Mouse (Mus musculus) thymus, adult 18-20 months (tissue): ENCODE measurements around the gene Nhej1.

Experiments
- DNase-seq, 2 experiments: peaks; one replicate each; pipeline ENCODE4 v3.0.0; 2022; ENCODE audit warnings: mixed read lengths in 2 of 2

Nhej1 gene

DNA sequence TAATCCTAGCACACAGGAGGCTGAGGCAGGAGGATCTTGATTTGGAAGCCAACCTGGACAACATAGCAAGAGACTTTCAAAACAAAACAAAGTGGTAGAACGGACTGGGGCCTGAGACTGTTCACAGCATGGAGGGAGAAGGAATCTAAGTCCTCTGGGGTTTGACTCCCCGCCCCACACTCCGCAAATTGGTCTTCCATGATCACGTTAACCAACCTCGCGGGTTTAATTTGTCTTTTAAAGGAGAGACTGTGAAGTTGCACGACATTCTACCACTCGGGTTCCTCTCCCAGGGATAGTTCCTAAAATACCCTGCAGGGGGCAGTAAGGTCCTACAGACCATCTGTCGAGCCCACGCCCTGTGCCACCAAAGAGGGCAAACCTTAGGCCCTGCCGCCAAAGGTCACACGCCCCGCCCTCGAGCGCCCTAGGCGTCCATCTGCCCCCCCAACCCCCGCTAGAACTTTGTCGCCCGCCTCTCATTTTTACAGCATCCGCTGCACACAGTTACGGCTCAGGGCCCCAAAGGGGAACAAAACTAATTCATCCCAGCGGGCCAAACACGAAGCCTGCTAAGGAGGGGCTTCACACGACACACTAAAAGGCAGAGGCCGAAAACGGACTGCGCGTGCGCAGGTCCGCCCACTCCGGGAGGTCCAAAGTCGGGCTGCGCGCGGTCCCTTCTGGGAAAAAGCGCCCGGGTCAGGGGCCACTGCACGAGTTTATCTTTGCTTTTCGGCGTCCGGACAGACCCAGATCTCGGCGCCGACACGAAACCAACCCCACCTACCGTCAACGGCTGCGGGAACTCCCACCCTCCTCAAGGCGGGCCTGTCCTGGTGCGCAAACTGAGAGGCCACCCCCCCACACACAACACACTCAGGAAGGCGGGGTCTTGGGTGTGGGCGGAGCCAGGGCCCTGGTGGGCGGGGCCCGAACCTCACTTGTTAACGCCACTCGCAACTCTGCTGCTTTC lies at the start of gene Nhej1:
Gene Nhej1 (minus strand): TSS at position 855 of the 976 bp plus-strand sequence.
- peak; percentile 85 to 90 for DNase-seq

DNA sequence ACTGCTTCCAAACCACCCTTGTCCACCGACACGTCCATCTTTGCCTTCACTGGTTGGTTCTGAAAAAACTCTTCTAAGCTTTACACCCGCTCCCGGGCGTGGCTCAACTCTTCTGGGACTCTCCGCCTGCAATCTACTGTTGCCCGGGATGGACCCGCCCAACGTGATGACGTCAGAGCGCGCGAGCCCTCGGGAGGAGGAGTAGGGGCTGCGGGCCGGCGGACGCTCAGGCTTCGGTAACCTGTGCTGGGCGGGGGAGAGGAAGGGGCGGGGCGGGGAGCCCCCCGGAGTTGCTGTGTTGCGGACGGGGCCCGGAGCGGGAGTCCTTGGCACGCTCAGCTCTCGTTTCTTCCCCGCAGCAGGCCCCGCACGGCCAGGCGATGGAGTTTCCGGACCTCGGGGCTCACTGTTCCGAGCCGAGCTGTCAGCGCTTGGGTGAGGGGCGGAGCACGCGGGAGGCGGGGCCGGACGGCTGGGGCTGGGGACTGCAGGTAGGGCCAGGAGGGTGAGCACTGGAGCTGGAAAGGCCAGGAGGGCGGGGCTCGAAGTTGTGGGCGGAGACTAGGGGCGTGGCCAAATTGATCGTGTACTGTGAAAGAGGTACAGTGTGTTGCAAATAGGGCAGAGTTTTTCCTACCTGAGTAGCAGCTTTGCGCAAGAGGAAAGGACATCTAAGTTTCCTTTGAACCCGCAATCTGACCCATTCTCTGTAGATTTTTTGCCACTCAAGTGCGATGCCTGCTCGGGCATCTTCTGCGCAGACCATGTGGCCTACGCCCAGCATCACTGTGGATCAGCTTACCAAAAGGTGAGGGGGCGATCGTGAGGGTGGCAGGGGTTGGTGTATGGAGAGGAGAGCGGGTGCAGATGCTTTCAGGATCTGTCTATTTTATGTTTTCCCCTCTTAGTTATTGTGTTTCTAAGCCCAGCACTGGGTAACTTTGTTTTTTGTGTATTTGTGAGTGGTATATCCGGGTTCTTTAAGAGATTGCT lies 43.8 kb upstream of the Nhej1 start, which contains the start of gene Zfand2b:
Gene Zfand2b (plus strand): TSS at position 175 of the 993 bp plus-strand sequence.
- peak; percentile 95 to 96 for DNase-seq

DNA sequence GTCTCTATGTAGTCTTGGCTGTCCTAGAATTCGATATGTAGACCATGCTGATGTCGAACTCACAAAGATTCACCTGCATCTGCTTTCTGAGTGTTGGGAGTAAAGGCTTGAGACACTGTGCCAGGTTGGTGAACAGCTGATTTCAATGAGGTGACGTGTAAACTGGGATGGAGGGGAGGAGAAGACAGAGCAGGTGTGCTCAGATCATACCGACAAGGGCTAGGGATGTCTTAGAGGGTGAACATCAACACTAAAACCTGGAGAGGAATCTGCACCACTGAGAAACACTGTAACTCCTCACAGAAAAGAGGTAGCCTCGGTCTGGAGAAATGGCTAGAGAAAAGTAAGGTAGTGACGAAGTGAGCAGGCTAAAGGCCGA lies 43.1 kb upstream of the Nhej1 start:
- DNase-seq = no peak

DNA sequence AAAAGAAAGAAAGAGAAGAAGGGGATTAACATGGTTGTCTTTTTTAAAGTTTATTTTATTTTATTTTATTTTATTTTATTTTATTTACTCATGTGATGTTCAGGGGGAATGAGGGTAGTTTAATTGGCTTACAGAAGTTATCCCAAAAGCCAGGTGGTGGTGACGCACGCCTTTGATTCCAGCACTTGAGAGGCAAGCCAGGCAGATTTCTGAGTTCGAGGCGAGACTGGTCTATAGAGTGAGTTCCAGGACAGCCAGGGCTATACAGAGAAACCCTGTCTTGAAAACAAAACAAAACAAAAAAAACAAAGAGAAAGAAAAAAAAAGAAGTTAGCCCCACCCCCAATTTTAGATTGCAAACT lies 35.2 kb upstream of the Nhej1 start:
- DNase-seq = no peak

DNA sequence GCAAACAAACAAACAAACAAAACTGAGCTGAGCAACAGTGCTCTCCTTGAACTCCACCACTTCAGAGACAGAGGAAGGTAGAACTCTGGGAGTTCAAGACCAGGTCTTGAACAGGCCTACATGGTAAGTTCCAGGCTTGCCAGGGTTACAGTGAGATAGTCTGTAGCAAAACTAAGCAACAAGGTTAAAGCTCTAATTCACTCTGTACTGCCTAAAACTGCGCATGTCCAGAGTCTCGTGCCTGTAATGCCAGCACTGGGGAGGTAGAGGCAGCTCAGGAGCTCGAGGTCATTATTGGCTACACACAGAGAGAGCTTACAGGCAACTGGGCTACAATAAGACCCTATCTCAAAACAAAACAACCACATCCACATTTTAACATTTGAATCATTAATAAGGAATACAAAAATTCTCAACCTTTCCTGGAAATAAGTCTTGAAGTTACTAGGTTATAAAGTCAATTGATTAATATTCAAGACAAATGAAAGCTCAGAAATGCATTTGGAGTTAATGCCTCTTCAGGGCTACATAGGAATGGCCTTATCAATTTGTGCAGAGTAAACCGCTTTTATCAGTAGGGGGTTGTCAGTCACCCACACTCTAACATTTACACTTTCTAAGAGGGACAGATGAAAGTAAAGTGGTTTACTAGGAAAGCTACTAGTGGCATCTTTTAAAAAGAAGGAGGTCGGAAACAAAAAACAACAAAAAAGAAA lies 34.7 kb upstream of the Nhej1 start:
- no peak for DNase-seq

DNA sequence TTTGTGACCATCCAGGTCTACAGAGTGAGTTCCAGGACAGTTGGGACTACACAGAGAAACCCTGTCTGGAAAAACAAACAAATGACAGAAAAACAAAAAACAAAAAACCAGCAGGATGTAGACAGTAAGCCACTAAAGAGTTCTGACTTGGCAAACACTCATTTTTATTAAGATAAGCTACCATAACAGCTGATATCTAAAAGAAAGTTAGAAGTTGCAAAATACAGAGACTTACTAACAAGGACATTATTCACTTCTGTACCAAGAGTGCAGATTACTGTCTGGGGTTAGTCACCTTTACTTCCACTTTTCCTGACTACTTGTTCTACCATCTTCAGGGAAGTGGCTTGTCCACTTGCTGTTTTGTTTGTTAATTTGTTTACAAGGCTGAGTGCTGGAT lies 34.0 kb upstream of the Nhej1 start:
- DNase-seq = no peak

DNA sequence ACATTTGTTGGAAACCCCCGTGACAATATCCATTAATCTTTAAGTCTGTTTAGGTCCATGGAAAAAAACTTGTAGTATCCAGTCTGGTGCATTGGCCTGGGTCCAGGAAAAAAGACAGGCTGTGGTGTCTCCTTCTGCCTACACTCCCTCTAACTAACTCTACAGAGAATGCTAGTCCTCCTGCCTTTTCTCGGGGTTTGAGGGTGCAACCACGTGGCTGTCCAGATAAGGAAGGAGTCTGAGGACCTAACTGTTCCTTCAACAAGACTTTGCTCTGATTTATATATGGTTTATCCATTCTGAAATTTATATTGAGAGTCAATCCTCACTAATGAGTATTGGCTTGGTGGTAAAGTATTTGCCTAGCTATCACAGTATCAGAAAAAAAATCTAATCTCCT lies 30.8 kb upstream of the Nhej1 start:
- no peak for DNase-seq

DNA sequence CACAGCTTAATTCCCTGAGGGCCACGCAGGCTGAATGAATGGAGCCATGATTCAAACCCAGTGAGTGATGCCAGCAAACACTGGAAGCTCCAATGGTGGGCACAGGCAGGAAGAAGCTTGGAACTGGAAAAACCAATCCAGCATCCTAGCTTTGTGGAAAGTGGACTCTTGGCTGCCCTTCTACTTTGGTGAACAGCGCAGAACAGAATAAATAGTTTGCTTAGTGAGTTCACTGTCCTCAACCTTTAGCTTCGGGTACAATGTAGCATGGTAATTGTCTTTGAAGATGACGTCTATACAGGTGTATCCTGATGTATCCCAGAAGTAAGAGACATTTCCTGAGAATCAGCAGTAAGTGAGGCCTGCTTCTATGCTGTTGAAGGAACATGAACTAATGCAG lies 23.7 kb upstream of the Nhej1 start:
- DNase-seq = no peak

DNA sequence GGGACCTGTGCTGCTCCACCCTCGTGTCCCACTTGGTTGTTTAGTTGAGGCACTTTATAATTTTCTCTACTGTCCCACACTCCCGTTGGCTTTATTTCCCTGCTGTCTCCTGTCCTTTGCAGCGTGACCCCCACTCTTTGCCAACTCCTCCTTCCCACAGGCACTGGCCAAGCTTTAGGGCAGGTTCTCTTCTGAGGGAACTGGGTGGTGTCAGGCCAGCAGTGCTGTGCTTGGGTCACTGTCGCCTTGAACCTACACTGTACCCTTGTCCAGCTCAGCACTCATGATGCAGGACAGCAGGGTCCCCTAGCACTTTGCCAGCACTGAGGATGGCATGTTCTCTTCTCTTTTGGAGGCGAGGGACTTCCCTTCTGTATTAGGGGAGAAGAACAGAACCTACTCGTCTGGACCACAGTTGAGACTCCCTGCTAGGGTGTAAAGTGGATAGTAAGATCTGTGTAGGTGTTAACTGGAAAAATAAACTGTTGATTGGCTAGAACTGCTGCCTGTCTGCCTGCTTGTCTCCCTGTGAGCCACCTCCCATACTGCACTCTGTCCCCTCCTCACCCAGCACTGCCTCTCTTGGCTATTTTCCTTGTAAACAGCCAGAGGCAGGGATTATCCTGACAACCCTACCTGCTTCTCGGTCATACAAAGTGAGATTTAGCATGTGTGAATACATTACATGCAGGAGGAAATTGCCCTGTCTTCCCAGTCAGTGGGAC lies 22.6 kb upstream of the Nhej1 start:
- no peak for DNase-seq

DNA sequence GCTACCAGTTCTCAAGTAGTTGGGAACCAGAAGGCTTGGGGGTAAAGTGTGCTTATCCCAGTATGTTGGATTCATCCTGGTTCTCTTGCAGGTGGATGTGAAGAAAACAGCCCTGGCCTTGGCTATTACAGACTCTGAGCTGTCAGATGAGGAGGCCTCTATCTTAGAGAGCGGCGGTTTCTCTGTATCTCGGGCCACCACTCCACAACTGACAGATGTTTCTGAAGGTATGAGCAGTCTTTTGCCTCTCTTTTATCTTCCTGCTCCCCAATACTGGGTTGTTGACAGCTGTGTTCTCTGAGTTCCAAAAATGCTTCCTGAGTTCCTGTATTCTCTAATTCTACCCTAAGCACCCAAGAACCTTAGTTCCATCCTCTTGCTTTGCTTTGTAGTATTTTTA lies 20.6 kb upstream of the Nhej1 start:
- no peak for DNase-seq

DNA sequence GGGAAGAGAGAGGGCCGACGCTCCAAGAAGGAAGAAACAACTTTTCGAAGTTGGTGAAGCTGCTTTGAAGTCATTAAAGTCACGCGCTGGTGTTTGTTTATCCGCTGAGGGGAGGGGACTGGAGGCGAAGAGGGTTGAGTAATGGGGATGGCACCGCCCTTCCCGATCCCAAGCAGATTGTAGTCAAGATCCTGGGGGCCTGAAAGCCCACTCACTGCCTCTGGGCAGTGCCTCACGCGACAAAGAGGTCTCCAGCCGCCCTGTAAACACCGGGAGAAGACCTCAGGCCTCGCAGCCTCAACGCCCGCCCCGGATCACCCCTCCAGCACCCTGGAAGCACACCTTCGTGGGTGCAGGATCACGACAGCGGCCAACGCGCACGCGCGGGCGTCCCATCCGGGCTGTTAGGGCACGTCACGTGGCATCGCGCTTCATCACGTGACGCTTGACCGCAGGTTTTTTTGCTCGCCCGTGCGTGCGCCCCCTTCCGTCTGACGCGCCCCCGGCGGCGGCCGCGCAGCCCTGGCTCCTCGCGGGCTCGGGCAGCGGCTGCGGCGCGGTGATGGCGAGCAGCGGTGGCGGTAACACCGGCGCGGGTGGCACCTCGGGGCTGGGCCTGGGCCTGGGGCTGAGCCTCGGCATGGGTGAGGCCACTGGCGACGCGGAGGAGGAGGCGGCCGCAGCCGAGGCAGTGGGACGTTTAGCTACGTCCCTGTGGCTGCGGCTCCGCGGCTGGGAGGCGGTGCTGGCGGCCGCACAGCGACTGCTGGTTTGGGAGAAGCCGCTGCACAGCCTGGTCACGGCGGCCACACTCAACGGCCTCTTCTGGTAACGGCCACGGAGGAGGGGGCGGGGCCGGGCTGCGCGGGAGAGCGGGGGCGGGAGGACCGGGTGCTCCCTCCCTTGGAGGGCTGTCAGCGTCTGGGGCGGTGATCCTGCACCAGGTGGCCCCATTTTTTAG lies 17.6 kb upstream of the Nhej1 start, which contains the start of the genes Cnppd1 and Retreg2:
Gene Cnppd1 (minus strand): TSS at position 411 of the 961 bp plus-strand sequence.
Gene Retreg2 (plus strand): TSS at position 478 of the 961 bp plus-strand sequence.
- DNase-seq = peak; percentile 94 to 95

DNA sequence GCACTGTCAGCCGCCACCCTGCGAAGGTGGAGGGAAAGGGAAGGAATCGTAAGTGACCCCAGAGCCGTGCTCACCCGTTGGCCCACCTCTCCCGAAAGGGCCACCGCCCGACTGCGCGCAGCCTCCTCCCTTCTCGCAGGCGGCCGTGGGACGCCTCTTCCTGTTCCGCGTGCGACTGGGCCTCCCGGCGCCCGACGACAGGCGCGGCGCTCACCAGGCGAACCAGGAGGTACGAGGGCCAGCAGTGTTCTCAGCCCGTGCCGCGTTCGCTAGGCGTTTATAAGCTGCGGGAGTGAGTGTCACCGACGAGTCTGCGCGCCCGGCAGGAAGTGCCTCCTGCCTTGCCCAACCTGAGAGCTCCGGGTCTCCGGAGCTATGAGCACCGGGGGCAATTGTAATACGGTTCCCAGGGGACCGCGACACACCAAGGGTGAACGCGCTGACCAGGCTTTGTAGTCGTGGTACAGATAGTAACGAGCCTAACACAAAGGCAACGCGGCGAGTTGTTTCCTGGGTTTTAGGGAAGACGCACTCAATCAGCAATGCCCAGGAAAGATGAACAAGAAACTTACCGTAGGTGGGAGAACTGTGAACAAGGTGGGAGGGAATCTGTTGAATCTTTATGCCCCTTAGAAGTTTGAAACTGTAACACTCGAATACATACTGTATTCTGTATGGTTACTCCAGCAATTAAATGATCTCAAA lies 16.6 kb upstream of the Nhej1 start:
- peak; percentile 66 to 74 for DNase-seq

DNA sequence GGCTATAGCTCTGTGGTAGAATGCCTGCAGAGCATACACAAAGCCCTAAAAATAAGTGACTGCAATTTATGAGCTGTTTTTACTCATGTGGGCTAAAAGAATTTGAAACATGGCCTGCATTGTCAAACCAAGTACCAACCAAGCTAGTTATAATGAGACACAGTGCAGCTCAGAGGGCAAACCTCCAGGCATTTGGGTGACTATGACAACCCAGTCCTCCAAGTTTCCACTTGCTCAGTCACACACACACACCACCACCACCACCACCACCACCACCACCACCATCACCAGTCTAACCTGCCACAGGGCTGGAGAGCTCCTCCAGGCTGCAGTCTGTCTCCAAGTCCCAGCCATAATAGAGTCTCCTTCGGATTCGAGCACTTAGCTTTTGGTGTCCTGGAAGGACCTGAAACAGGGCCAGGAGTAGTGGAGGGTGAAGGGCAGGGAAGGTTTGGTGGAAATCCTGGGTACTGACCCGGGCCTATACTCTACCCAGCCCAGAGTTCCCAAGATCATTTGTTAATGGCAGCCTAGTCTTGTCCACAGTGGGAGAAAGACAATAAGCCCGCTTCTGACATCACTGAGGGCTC lies 15.7 kb upstream of the Nhej1 start:
- DNase-seq = no peak

DNA sequence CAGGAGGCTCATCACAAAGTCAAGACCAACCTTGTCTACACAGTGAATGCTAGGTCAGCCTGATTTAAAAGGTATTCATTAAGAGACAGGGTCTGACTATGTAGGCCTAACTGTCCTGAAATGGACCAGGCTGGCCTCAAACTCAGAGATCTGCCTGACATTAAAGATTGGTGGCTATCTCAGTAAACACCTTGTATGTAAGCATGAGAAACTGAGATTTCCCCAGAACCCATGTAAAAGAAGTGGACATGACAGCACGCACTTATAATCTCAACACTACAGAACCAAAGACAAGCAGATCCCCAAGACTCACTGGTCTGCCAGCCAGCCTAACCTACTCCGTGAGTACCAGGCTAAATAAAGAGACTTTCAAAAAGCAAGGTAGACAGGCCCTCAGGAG lies 13.4 kb upstream of the Nhej1 start:
- DNase-seq = no peak

DNA sequence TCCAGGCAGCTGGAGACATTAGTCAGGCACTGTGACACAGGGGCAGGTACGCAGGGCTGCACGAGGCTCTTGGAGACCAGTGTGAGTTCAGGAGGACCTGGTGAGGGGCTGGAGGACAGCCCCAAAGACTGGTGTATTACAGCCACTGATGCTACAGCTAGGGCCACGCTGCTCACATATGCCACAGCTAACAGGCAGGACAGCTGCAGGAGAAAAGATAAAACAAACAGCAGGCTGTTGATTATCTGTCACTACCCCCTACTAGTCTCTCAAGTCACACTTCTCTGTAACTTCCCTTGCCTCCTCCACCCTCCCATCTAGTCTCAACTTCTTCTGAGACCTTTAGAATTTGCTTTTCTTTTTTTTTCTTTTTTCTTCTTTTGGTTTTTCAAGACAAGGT lies 11.7 kb upstream of the Nhej1 start:
- DNase-seq = no peak

DNA sequence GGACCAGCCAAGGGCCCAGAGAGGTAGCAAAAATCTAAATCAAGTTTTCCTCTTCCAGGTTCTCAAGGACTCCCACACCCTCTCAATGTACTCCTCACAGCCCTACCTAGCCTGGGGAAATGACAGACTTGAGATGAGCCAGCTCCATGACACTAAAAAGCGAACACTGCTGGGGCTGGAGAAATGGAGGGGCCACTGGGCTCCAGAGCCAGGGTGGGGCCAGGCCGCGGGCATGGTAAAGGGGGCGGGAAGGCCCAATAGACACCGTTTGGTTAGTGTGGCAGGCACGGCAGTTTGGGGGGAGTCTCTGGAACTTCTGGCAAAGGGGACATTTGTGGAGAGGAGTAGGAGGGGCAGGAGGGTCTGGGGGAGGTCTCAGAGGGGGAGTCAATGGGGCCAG lies 11.3 kb upstream of the Nhej1 start:
- DNase-seq = no peak

DNA sequence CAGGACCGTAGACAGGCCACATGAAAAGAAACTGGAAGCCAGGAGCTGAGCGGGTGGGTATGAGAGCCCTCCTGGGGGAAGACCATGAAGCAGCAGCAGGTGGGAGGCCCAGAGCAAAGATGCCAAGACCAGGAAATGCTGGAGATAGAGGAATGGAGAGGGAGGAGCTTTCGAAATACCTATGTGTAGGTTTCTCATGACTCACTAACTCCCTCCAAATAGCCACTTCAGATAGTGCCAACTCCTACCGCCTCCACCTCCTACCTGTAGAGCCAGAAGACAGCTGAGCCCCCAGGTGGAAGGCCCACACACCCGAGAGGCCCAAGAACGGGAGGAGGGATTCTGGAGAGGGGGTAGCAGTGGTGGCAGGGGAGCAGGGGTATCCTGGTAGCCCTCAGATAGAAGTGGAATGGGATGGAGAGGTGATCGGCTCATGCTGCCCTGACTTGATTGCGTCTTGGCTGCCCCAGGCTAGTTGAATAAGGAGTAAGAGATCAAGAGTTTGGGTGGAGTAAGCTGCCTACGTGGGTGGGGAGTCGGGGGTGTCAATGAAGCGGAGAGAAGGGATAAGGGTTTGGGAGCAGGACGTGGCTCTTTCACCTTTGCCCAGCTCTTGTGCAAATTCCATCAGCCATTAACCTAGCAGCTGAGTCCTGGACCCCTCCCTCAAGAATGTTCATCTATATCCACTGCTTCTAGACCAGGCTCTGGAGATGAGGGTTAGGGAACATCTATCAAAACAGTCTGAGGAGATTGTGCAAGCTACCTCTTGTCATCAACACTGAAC lies 8.6 kb upstream of the Nhej1 start, which contains the start of gene Slc23a3:
Gene Slc23a3 (minus strand): TSS at position 470 of the 787 bp plus-strand sequence.
- DNase-seq = no peak

DNA sequence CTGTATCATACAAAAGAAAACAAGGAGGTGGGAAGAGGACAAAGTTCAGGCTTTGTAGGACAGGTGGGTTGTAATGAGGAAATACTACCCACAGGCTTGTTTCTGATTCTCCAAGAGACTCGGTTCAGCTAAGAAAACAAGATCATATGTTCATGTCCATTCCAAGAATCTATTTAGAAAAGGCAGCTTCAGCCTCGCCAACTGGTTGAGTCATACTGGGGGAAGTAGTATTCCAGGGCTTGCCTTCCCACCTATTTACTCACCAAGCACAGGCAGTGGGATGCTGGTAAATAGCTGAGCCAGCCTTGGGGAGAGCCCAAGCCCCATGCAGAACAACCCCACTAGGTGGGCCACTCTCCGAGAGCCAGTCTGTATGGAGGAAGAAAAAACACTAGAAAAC lies 3.6 kb upstream of the Nhej1 start:
- DNase-seq = no peak

DNA sequence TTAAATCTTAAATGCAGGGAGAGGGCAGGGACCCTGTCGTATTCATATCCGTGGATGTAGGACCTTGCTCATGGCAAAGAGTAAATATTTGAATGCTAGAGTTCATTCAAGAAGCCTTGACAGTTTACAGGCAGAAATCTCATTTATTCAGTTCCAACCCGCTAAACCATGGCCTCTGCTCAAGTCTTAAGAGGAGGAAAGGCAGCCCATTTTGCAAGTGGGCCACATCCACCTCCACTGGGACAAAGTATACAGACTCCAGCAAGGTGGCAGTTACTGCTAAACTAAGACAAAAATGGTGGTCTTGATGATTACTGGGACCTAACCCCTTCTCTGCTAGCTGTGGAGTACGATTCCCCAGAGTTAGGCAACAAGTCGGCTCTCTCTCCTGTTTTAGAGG lies 418 bp upstream of the Nhej1 start:
- no peak for DNase-seq
